Mouse (Mus musculus) stomach, postnatal 0 days (tissue): ENCODE measurements around the gene Ccdc62.

Experiments
- CTCF ChIP-seq: IDR thresholded peaks from 2 replicates; pipeline ENCODE4 v1.5.1; 2016; ENCODE audit warnings: antibody characterized with exemption, low read depth, mild to moderate bottlenecking, moderate library complexity
- EP300 ChIP-seq: optimal IDR thresholded peaks from 2 replicates; pipeline ENCODE3; 2016; ENCODE audit warnings: antibody characterized with exemption

DNA sequence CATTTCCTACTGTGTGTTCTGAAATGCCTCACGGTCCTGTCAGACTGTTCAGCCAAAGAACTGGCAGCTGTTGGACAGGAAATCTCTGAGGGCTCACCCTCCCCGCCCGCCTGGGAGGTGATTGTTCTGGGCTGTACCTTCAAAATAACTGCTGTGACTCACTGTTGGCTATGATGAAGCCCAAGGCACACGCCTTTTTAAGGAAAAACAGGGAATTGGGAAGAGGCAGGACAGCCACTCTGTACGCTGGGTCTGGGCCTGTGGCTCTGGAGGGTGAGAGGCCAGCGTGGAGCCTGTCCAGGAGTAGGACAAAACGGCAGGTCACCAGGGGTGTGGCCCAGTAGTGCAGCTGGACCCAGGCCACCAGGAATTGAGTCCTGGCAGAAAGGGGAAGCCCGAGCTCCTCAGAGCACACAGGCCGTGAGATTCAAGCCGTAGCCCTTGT, 61.7 kb downstream of the Ccdc62 start:
- no peak for TF ChIP-seq CTCF
- TF ChIP-seq EP300: no peak
